Mouse (Mus musculus): ENCODE measurements around the gene Zbtb7a. TPM values are rescaled to one million over a fixed set of nuclear protein-coding genes. Genes with fewer than 3 reads are reported as not detected.
"Not testable (repeated sequence)": the region's sequence is repeated elsewhere in the genome, so short reads cannot be mapped to it uniquely, and the experiment has no call there.

Zbtb7a gene
- total RNA-seq, 4 experiments from 2014 or later = 39.4 to 41.9 (median 40.7) TPM

- peak; percentile 90 for DNase-seq (ENCODE audit: low spot score)
Measured at GRCm38 (mm10) chr10:81168521-81169244, 33.7 kb downstream of the Zbtb7a start.

DNA sequence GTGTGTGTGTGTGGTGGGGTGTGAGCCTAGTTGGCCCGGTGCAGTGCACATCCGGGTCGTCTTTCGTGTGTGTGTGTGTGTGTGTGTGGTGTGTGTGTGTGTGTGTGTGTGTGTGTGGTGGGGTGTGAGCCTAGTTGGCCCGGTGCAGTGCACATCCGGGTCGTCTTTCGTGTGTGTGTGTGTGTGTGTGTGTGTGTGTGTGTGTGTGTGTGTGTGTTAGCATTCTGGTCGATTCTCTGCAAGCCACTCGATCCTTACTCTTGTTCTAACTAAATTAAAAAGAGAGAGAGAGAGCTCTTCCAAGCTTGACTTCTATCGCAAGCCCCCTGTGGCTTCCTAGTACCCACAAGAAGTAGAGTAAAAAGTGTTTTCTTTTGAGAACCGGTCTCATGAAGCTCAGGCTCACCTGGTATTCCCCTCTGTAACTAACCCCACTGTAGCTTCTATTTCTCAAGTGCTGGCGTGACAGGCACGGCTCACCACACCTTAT lies 34.4 kb downstream of the Zbtb7a start:
- DNase-seq (ENCODE audit: low spot score) = not testable (repeated sequence)

DNA sequence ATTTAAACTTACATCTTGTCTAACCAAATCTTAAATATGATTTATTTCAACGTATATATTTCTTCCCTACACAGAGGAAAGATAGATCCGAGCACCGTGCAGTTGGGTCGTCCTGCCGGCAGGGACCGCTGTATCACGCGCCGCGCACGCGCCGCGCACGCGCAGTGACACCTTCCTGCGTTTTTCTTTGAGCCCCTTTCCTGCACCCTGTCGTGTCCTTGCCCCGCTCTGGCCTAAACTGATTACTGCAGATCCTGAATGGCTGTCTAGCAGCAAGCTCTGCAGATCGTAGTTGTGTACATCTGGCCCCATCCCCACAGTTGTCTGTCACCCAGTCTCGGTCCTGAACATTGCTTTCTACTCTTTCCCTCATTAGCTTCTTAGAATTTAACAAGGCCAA lies 38.1 kb downstream of the Zbtb7a start:
- peak; percentile 74 for DNase-seq (ENCODE audit: low spot score)

DNA sequence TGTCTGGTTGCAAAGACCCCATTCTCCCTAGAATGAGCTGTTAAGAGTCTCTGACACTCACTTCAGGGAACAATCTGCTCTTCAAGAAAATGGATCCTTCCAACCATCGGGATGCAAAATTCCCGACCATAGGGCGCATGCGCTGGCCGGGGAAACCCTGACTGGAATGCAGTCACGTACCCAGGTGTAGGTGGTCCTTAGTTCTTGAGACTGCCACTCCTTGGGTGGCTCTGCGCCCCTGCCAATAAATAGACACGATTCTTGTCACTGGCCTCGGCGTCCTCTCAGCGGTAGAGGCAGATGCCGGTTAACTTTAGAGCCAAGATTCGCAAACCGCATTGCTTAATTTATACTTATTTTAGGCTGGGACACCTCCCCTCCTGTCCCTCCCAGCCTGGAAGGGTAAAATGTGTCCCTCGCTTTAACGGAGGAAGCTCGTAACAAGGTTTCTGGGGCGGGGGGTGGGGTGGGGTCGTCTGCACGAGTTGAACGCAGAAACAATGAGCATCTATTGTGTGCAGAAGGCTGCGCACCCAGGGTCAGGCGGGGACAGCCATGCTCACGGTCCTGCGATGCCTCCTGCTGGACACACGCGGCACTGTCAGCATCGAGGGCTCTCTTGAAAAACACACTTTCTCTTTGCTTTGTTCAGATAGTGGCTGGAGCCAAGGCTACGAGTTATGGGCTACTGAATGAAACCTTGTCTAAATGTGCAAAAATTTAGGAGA lies 39.8 kb downstream of the Zbtb7a start:
- DNase-seq (ENCODE audit: low spot score) = peak; percentile 91

GRCm38 (mm10) chr10:81175345-81175701 lies 40.3 kb downstream of the Zbtb7a start:
- not testable (repeated sequence) for DNase-seq (ENCODE audit: low spot score)

DNA sequence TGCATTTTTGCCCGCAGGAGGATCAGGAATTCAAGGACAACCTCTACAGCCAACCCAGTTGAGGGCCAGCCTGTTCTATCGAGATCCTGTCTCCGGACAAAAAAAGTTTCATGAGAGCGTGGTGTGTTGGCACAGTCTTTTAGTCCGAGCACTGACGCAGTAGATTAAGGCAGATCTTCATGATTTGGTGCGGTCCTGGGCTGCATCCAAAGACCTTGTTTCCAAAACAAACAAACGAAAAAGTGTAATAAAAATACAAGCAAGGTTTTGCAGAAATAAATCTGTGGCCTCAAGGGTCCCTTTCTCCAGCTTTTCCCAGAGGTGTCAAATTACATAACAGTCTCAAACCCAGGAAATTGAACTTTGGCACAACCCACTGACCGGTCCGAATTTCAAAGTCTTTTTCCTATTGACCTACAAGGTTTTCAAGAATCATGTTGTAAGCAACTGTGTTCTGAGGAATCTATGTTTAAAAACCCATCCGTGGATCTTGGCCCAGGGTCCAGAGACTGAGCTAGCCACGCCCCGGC lies 41.0 kb downstream of the Zbtb7a start:
- DNase-seq (ENCODE audit: low spot score) = no peak

DNA sequence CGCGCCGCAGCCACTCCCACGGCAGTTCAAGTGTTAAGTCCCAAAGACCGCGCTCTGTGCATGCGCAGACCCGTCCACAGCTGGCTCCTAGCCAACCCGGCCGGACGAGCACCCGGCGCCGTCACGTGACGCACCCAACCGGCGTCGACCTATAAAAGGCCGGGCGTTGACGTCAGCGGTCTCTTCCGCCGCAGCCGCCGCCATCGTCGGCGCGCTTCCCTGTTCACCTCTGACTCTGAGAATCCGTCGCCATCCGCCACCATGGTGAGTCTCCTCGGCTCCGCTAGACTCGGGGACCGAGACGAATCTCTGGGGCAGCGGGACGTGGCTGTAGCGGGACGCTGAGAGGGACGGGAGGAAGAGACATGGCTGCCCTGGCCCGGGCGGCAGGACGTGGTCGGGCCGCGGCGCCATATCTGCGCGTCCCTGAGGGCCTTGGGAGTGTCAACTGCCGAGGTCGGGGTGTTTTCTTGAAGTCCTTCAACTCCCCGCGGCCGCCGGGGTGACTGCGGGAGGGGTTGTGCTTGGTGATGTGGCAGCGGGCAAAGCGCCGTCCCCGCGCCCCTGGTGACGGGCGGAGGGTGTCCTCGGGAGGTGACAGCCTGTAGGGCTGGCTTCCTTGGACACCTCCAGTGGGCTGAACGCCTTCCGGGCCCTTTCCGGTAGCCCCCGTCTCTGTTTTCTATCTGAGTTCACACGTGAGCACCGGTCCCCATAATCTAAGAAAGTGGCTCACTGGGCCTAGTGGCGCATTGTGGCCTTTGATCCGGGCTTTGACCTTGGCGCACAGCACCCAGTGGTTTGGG lies 41.6 kb downstream of the Zbtb7a start, which contains the start of gene Eef2:
Gene Eef2 (plus strand): TSS at position 166 of the 806 bp plus-strand sequence.
- peak; percentile 97 for DNase-seq (ENCODE audit: low spot score)

GRCm38 (mm10) chr10:81177491-81177925 lies 42.5 kb downstream of the Zbtb7a start:
- DNase-seq (ENCODE audit: low spot score) = no peak

DNA sequence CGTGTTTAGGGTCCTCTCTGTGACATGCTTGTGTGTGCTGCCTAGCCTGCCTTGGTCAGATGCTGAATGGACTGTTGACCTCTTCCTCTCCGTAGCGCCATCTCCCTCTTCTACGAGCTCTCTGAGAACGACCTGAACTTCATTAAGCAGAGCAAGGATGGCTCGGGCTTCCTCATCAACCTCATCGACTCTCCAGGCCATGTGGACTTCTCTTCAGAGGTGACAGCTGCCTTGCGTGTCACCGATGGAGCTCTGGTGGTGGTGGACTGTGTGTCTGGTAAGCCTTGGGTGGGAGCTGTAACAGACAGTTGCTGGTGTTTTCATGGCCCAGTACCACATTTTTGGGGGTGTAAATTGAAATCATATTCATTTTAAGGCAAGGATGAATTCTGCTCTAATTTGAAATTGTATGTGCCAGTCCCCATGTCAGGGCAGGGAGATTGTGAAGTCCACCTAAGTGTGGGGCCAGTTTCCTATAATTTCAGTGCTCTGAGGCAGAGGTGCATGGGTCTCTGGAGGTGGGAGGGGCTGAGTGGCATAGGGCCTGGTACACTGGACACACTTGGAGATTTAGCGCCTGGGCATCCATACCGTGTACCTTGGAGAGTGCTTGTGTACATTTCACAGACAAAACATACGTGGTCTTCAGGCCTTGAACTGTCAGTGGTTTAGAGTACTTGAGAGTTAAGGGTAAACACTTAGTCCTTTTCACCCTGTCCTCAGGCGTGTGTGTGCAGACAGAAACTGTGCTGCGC lies 43.1 kb downstream of the Zbtb7a start:
- DNase-seq (ENCODE audit: low spot score) = no peak

DNA sequence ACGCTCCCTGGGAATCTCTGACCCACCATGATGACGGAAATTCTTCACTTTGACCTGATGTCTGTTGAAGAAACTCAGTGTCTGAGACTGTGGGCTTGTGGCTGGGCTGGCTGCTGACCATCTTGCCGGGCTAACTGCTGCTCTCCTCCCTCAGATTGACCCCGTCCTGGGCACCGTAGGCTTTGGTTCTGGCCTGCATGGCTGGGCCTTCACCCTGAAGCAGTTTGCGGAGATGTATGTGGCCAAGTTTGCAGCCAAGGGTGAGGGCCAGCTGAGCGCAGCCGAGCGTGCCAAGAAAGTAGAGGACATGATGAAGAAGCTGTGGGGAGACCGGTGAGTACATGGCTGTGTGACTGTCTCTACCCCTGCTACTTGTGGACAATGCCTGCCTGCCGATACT lies 43.9 kb downstream of the Zbtb7a start:
- no peak for DNase-seq (ENCODE audit: low spot score)

- DNase-seq (ENCODE audit: low spot score) = no peak
Measured at GRCm38 (mm10) chr10:81179451-81180342, 44.7 kb downstream of the Zbtb7a start.

- no peak for DNase-seq (ENCODE audit: low spot score)
Measured at GRCm38 (mm10) chr10:81180946-81181345, 45.9 kb downstream of the Zbtb7a start.

DNA sequence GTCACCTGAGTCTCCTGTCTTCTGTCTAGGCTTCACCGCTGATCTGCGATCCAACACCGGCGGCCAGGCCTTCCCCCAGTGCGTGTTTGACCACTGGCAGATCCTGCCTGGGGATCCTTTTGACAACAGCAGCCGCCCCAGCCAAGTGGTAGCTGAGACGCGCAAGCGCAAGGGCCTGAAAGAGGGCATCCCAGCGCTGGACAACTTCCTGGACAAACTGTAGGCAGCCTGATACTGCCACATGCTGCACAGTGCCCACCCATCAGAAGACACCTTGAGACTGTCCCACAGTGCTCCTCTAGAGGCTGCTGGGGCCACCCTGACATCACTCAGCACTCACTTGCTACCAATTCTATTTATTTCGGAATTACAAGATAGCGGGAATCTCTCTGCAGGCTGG lies 46.8 kb downstream of the Zbtb7a start:
- not testable (repeated sequence) for DNase-seq (ENCODE audit: low spot score)

DNA sequence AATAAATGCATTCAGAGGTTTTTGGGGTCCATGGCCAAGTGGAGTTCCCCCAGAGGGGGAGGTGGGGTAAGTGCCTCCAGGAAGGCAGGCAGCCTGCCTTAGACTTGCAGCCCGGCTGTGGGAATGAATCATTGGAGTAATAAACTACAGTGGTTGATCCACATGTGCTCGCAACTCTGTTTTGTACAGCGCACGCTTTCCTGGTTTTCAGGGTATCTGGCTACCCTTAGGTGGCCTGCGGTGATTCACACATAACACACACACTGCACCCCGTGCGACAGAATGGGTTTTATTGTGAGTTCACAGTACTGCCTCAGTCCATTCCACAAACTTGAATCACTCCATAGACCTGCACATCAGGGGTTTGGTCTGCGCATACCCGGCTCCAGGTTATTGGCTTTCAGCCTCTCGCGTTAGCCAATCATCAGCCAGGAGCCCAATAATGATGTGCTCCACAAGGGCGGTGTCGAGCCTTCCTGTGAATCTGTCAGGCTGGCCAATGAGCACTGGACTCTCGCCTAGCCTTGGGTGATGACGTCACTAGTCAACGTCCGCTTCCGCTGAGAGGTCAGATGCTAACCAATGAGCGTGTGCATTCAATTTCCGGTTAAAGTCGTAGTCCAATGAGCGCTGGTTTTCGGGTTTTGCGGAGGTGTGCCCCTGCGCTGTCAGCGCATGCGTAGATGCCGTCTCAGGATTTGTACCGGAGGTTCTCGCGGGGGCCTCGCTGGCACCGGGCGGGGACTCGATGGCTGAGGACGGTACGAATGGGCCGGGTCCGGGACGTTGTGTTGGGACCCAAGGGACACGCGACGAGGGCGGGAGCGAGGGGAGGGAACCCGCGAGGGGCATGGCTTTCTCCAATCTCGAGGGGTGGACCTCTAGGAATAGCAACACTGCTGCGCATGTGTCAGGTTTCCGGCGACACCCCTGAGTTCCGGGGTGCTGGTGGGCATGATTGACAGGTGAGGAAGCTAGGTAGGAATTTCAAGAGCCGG lies 47.6 kb downstream of the Zbtb7a start, which contains the start of gene Dapk3:
Gene Dapk3 (plus strand): TSS at position 670 of the 998 bp plus-strand sequence.
- peak; percentile 98 for DNase-seq (ENCODE audit: low spot score)

DNA sequence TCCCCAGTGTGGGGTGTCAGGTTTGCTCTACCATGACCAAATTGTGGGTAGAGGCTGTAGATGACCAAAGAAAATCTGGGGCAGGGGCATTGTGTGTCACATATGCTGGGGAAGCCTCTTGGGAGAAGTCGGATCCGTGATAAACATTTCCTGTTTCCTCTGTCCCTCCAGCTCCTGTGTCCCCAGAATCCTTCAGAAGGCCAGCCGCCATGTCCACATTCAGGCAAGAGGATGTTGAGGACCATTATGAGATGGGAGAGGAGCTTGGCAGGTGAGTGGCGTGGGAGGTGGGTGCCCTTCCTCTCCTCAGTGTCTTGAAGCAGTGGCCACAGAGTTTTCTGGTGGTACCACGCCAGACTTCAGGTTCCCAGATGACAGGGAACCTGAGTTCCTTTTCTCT lies 48.8 kb downstream of the Zbtb7a start, which contains the start of gene 4930442H23Rik:
Gene 4930442H23Rik (minus strand): TSS at position 45 of the 400 bp plus-strand sequence.
- no peak for DNase-seq (ENCODE audit: low spot score)

- no peak for DNase-seq (ENCODE audit: low spot score)
Measured at GRCm38 (mm10) chr10:81184765-81185164, 49.7 kb downstream of the Zbtb7a start.

DNA sequence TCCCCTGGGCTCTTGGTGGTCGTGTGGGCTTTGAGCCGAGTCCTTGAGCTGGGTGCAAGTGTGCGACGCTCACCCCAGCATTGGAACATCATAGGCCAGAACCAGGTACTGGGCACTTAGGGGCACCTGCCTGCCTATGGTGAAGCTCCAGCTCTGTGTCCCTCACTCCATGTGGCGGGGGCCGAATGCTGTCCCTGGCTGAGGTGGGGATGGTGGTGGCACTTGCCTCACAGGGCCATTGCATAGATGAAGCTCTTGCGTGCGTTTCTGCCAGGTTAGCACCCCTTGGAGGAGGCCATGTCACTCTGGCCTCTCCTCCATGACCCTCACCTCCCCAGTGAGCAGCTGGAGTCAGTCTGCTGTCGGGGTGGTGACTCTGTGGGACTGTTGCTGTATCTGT lies 52.1 kb downstream of the Zbtb7a start:
- no peak for DNase-seq (ENCODE audit: low spot score)

DNA sequence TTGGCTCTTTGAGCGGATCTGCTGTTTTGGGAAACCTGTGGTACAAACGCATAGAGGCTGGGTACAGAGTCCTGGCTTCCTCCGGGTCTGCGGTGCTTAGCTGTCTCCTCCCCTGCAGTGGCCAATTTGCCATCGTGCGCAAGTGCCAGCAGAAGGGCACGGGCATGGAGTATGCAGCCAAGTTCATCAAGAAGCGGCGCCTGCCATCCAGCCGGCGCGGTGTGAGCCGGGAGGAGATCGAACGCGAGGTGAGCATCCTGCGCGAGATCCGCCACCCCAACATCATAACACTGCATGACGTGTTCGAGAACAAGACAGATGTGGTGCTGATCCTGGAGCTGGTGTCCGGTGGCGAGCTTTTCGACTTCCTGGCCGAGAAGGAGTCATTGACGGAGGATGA lies 54.8 kb downstream of the Zbtb7a start:
- no peak for DNase-seq (ENCODE audit: low spot score)

Measured in heart, adult 8-10 months (tissue).